Mouse (Mus musculus) heart, postnatal 25 days (tissue): ENCODE data around the gene Wtip. TPM values are rescaled to one million over a fixed set of nuclear protein-coding genes. Genes with fewer than 3 reads are reported as not detected.
"Not testable (repeated sequence)": the region's sequence is repeated elsewhere in the genome, so short reads cannot be mapped to it uniquely, and the experiment has no call there.

Source experiments
- DNase-seq: peaks from one replicate; pipeline ENCODE4 v3.0.0; 2022; ENCODE audit warnings: low spot score
- intact Hi-C: fragments of 180-260 bp; cut with DNase I; formaldehyde crosslinking; loops from one replicate; pipeline ENCODE4 v1.15.1; 2025
- total RNA-seq, 2 experiments: library from RNA; stranded (reverse); gene quantifications; 2 replicates each; pipeline ENCODE4 v1.2.3; 2021

Gene Wtip
- total RNA-seq, 2 experiments from 2014 or later, result 10.5 to 11.0 TPM

DNA sequence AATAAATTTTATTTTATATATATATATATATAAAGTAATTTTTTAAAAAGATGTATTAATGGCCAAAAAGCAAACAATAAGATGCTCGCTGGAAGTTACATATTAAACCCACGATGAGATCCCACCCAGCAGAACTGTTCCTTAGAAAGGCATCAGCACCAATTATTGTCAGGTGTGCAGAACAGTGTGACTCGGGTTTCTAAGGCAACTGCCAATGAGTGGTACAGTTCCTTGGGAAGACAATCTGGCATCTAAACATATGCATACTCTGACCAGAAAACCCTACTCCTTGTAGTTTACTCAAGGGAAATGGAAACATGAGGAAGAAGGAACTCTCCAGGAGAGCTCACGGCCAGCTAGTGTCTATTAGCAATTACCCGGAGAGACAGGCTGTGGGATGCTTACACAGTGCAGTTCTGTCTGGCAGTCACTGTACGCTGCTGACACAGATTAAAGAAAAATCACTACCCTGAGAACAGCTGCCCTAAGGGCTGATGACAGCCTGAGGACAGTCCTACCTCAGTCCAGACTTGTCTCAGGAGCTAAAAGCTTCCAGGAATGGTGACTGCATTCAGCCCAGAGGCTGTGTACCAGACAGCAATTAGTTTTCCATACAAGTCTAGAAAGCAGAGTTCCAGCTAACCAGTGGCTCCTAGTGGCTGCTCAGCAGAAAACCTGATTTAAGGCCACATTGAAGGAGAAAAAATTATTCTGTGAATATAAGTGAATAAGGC is 9.9 kb downstream of the Wtip start:
- no peak for DNase-seq
- intact Hi-C loops, result no loop called here

DNA sequence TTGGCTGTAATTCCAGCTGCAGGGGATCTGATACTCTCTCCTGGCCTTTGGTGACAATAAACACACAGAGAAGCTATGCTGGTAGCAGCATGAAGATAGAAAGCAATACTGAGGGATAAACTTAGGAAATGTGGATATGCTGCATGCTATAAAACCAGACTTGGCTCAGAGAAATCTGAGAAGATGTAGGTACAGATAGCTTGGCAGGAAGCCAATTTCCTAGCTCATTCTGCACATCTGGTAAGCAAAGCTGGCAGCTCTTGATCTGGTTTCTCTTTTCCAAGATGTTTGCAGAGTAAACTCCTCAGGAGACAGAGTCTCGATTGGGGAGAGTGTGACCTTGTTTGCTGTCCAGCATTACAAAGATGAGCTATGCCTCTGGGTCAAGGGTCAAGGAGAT is 12.4 kb downstream of the Wtip start:
- intact Hi-C loops, result not testable (repeated sequence)

DNA sequence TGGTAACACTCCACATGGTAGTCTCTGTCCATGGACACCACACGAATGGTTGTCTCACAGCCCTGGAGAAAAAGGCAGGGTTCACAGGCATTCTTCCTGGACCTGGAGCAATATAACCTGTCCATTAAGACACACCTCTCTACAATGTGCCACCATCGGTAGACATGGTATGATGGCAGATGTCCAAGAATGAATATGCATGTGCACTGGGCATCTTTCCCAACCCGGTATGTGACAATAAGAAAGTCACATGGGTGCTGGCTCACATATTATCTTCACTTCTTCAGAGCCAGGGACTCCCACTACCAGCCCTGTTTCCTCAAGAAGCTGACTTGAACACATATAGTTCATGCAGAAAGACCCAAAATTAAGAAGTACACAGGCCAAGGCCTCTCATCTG is 16.5 kb downstream of the Wtip start:
- intact Hi-C loops, result no loop called here
- no peak for DNase-seq

More for the DNA sequence above, 12.4 kb downstream of the Wtip start:
- not testable (repeated sequence) for DNase-seq

DNA sequence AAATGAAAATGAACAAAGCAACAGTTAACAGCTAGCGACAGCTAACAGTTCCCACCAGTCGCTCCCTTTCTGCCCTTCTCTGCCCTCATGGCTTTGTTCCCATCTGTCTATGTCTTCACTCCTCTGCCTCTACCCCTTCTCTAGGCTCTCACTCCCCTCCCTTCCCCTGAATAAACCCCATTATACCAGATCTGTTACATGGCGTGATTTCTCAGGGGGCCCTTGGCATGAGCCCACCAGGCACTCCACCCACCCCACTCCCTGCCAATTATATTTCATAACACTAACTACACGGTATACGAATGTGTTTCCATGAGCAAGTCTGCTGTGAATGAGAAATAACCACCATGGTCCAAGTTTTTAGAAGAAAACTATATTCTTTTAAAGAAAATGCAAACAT is 23.9 kb downstream of the Wtip start:
- intact Hi-C loops, result no loop called here
- DNase-seq, result no peak

DNA sequence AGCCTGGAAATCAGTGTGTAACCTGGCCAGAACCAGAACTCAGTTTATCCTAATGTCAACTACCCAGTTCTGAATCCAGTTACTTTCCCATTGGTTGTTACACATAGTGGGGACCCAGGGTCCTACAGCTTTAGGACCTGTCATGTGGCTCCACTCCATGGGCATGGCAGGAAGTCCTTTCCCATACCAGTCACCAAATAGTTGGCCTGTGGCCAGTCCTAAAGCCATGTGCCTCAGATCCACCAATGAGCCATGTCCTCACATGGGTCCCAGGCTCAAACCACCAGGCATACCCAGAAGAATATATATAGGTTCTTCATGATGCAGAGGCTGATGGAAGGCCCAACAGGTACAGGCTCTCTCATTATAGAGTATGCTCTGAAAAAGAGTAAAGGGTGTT is 31.8 kb downstream of the Wtip start:
- intact Hi-C loops, result no loop called here
- DNase-seq, result no peak

DNA sequence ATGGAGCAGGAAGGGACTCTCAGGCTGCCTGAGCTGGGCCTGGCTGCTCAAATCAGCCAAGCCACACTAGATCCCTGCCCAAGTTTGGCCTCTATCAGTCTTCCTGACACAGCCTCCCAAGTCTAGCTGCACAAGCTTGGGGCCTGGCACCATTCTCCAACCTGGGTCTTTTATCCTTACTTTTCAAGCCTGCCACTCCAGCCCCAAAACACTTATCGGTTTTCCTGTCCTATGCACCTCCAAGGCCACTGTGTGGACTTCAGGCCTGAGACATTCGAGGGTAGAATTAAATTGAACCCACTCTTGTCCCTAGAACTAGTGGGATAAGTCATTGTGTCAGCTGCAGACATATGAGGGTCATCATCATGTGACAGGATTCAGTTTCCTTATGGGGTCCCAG is 33.1 kb downstream of the Wtip start:
- DNase-seq, result no peak
- intact Hi-C loops, result no loop called here

DNA sequence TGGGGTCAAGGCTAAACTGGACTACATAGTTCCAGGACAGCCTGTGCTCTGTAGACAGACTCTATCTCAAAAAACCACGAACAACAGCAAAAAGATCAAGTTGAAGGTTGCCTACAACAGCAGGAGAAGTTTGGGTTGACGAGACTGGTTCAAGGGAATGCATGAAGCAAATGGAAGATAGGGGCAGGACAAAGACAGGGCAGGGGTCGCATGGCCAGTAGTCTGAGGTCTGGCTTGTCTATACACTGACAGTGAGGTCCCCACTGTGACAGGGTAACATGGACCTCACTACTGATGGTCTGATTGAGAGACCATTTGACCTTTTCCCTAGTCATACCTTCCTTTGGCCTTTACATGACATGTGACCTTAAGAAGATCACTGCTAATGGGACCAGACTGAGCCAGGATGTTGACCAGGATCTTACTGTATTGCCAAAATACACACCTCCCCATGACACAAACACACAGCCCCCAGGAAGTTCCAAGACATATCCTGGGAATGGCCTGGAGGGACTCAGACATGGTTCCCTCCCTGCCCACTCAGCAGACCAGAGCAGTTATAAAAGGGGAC is 38.1 kb downstream of the Wtip start, which contains the start of gene Scgb1b30:
Gene Scgb1b30, plus strand, starts transcription at position 521 of the 571 bp plus-strand sequence.
- no peak for DNase-seq
- intact Hi-C loops, result no loop called here

DNA sequence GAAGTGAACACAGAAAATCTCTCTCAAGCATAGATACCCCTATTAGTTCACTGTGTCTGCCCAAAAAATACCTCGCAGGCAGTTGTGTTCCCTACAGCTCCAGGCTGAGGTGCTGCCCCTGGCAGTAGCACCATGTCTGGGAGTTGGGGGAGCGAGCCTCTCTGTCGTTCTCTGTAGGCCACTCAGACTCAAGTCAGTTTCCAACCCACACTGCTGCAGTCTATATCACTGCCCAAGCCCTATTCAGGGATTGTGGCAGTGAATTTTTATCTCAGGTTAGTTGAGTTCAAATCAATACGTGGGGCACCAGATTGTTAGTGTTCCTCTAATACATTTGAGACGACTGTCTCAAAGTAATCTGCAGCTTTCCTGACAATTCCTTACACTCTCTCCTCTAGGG is 64.9 kb downstream of the Wtip start:
- DNase-seq, intact Hi-C loops: not testable (repeated sequence)

Other genes with a start within 250 kb of the Wtip start
- gene Scgb2b26, start 188.2 kb downstream of the Wtip start, total RNA-seq, result not detected
- gene Scgb2b27, start 119.3 kb downstream of the Wtip start, total RNA-seq, result not detected
- gene Scgb1b27, start 111.8 kb downstream of the Wtip start, total RNA-seq, result not detected
- not detected for gene Scgb1b30, start 37.8 kb downstream of the Wtip start, total RNA-seq
- 10 to 100 TPM; 29.4 to 31.4 TPM for gene Uba2, start 36.3 kb upstream of the Wtip start, total RNA-seq
- gene Pdcd2l, start 63.4 kb upstream of the Wtip start, total RNA-seq, result 10 to 100 TPM; 17.0 to 19.7 TPM
- 100 to 1,000 TPM; 547 to 566 TPM for gene Gpi1, start 97.1 kb upstream of the Wtip start, total RNA-seq
- gene Gm6096, start 117.8 kb upstream of the Wtip start, total RNA-seq, result not detected
- 10 to 100 TPM; 45.3 to 52.9 TPM for gene 4931406P16Rik, start 180.3 kb upstream of the Wtip start, total RNA-seq